Mouse (Mus musculus): ENCODE results near the gene Tcn2.

DNA sequence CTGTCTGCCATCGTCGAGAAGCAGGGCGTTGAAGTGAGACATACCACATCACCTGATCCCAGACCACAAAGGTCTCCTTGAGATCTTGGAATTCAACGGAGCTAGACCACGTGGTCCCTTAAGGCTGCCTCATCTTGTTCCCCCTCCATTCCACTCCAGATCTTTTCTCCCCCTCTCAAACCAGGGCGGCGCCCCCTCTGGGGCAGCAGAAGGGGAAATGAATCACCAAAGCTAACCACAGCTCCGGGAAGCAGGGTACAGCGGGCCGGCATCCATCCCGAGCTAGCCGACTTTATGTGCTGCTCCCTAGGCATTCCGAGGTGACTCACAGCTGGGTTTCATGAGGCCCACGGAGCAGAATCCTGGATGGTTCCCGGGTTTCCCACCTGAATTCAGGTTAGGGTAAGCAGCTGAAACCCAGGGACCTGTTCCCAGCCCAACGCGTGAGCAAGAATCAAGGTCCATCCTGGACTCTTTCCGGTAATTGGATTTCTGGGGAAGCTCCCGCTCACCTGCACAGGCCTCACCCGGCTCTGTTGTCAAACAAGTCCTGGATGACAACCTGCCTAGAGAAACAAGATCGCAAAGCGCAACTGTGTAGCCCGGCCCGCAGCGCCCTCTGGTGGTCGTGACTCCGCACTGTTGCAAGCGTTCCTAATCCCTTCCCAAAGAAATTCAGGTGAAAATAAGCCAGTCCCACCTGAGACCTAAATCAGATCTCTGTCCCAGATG is 17.7 kb downstream of the Tcn2 start, which contains the start of gene Slc35e4:
- TF ChIP-seq CTCF (IDR thresholded peaks at IDR 0.05; ENCODE audit: borderline replicate concordance, extremely low read depth, insufficient read depth, insufficient read length) (peak; percentile 95), POLR2A (IDR thresholded peaks at IDR 0.05; ENCODE audit: borderline replicate concordance, extremely low read depth, insufficient read depth, insufficient read length, poor library complexity, severe bottlenecking) (no peak)

All from brain, embryonic 14.5 days (tissue).